Mouse (Mus musculus): Measurements from ENCODE around the gene Smgc. TPM values are rescaled to one million over a fixed set of nuclear protein-coding genes. Genes with fewer than 3 reads are reported as not detected.
"Not testable (repeated sequence)": the region's sequence is repeated elsewhere in the genome, so short reads cannot be mapped to it uniquely, and the experiment has no call there.

Smgc gene
- not detected for polyA plus RNA-seq (2012; fragmentation: generic; extraction: Trizol)

DNA sequence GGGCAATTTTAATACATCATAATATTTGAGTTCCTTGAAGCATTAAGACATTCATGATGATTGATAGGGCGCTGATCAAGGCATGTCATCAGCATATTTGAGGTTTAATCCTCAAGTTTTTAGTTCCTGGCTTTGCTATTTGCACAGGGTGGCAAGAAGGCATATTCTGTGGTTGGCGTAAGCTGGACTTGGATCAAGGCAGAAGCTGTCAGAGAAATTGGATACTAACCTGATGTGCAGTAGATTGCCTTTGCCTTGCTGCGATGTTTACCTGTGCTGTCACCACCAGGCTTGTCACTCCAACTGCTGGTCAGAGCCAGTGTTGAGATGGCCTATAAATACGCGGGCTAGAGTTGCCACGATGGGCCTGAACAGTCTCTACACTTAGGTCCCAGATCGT lies at the start of gene Smgc:
Gene Smgc (plus strand): TSS at position 301 of the 400 bp plus-strand sequence.
- Histone ChIP-seq H3K79me2 (ENCODE audit: control insufficient read depth, insufficient read depth) (no peaks in the 10 kb centered on the region), H3K4me2 (ENCODE audit: low read depth) (no peak within 1 kb of the TSS), H3ac (ENCODE audit: control insufficient read depth, insufficient read length) (no peak within 1 kb of the TSS), H3K4me3 (no peak within 1 kb of the TSS), H3K36me3 (ENCODE audit: control insufficient read depth, insufficient read depth) (no peaks in the 10 kb centered on the region), H3K27me3 (ENCODE audit: control insufficient read depth, insufficient read depth, insufficient read length) (no peaks in the 10 kb centered on the region)
- TF ChIP-seq MYOG (IDR thresholded peaks at IDR 0.05; ENCODE audit: control insufficient read depth in 1 of 3, insufficient read depth in 1 of 3, insufficient read length in 2 of 3, low read depth in 2 of 3) (no peak), USF1 (IDR thresholded peaks at IDR 0.05; ENCODE audit: low read depth) (no peak), CEBPB (IDR thresholded peaks at IDR 0.05; ENCODE audit: insufficient read depth, poor library complexity, severe bottlenecking) (no peak), MAX (IDR thresholded peaks at IDR 0.05; ENCODE audit: low read depth) (no peak)

DNA sequence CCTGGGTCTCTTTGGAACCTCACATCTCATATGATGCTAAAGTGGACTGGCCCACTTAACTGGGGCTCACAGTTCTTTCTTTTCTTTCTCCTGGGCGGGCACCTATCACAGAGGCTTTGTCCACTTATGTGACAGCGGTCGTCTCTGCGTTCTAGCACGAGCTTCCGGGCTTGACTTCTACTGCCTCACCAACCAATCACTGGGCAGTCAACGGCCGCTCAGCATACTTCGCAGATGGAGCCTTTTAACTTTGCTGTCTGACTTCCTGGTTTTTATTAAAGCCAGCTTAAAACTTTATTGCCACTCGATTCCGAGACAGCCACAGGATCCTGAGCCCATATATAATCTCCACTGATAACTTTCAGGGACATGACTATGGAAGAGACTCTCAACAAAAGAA lies 49.7 kb upstream of the Smgc start:
- Histone ChIP-seq H3ac (ENCODE audit: control insufficient read depth, insufficient read length) (no peak overlapping the region), H3K4me2 (ENCODE audit: low read depth) (no peak overlapping the region), H3K4me3 (no peak overlapping the region), H3K79me2 (ENCODE audit: control insufficient read depth, insufficient read depth) (no peaks in the 10 kb centered on the region), H3K27me3 (ENCODE audit: control insufficient read depth, insufficient read depth, insufficient read length) (no peaks in the 10 kb centered on the region), H3K36me3 (ENCODE audit: control insufficient read depth, insufficient read depth) (peaks cover 28% of the 10 kb centered on the region)
- TF ChIP-seq E2F4 (IDR thresholded peaks at IDR 0.05; ENCODE audit: insufficient read depth) (no peak), TCF3 (IDR thresholded peaks at IDR 0.05; ENCODE audit: insufficient read length, low read depth) (no peak), MYOG (IDR thresholded peaks at IDR 0.05; ENCODE audit: control insufficient read depth in 1 of 3, insufficient read depth in 1 of 3, insufficient read length in 2 of 3, low read depth in 2 of 3) (no peak), MYOD1 (IDR thresholded peaks at IDR 0.05; ENCODE audit: control insufficient read depth in 1 of 3, insufficient read length in 2 of 3, low read depth in 2 of 3) (no peak), CEBPB (IDR thresholded peaks at IDR 0.05; ENCODE audit: insufficient read depth, poor library complexity, severe bottlenecking) (no peak), SRF (IDR thresholded peaks at IDR 0.05; ENCODE audit: control insufficient read depth, insufficient read length, low read depth) (no peak), POLR2A (IDR thresholded peaks at IDR 0.05; ENCODE audit: insufficient read length, low read depth) (no peak), REST (IDR thresholded peaks at IDR 0.05; ENCODE audit: insufficient read depth, insufficient read length) (no peak), USF1 (IDR thresholded peaks at IDR 0.05; ENCODE audit: low read depth) (no peak), TCF12 (IDR thresholded peaks at IDR 0.05; ENCODE audit: insufficient read depth, poor library complexity, severe bottlenecking) (no peak), POLR2AphosphoS2 (IDR thresholded peaks at IDR 0.05; ENCODE audit: insufficient read length, low read depth) (no peak), MAX (IDR thresholded peaks at IDR 0.05; ENCODE audit: low read depth) (no peak)

DNA sequence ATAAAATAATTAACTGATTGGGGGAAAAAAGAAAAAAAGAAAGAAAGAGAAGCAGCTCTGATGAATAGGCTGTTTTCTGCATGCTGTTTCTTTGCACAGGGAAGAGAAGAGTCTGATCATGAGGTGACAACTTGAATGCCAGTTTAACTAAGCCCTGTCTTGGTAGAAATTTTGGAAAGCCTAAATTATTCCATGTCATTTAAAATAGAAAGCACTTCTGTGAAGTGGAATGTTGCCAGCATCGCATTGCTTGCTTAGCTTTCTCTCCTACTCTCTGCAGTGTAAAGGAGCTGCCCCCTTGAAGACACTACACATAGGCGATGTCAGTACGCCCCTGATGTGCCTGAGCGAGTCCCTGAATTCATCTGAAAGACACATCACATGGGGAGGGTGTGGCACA lies 31.6 kb upstream of the Smgc start:
- Histone ChIP-seq H3K36me3 (ENCODE audit: control insufficient read depth, insufficient read depth) (peaks cover 27% of the 10 kb centered on the region), H3K4me3 (no peak overlapping the region), H3K27me3 (ENCODE audit: control insufficient read depth, insufficient read depth, insufficient read length) (no peaks in the 10 kb centered on the region), H3K79me2 (ENCODE audit: control insufficient read depth, insufficient read depth) (no peaks in the 10 kb centered on the region), H3K4me2 (ENCODE audit: low read depth) (no peak overlapping the region), H3ac (ENCODE audit: control insufficient read depth, insufficient read length) (no peak overlapping the region)
- TF ChIP-seq TCF3 (IDR thresholded peaks at IDR 0.05; ENCODE audit: insufficient read length, low read depth), result no peak
- TF ChIP-seq CEBPB (IDR thresholded peaks at IDR 0.05; ENCODE audit: insufficient read depth, poor library complexity, severe bottlenecking), result no peak
- no peak for TF ChIP-seq MAX (IDR thresholded peaks at IDR 0.05; ENCODE audit: low read depth)
- TF ChIP-seq POLR2AphosphoS2 (IDR thresholded peaks at IDR 0.05; ENCODE audit: insufficient read length, low read depth), result no peak
- TF ChIP-seq USF1 (IDR thresholded peaks at IDR 0.05; ENCODE audit: low read depth), result no peak
- TF ChIP-seq POLR2A (IDR thresholded peaks at IDR 0.05; ENCODE audit: insufficient read length, low read depth), result no peak
- TF ChIP-seq TCF12 (IDR thresholded peaks at IDR 0.05; ENCODE audit: insufficient read depth, poor library complexity, severe bottlenecking), result no peak

DNA sequence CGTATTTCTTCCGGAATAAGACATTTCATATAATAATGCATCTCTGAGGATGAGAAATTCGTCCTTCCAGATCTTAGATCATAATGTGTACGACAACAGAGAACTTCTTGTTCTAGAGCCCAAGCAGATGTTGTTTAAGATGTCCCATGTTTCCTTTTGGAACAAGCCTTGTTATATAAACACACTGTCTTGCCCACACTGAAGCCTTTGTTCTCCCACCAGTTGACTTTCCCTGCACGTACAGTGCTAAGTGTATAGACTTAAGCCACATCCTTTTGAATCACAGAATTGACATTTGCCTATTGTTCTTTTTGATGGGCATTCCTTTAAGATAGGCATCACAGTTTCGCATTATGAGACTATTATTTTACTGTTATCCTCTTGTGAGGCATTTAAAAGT lies 2.7 kb upstream of the Smgc start:
- no peak for TF ChIP-seq MYOG (IDR thresholded peaks at IDR 0.05; ENCODE audit: control insufficient read depth in 1 of 3, insufficient read depth in 1 of 3, insufficient read length in 2 of 3, low read depth in 2 of 3)
- TF ChIP-seq POLR2AphosphoS2 (IDR thresholded peaks at IDR 0.05; ENCODE audit: insufficient read length, low read depth), result no peak
- TF ChIP-seq USF1 (IDR thresholded peaks at IDR 0.05; ENCODE audit: low read depth), result no peak
- TF ChIP-seq TCF12 (IDR thresholded peaks at IDR 0.05; ENCODE audit: insufficient read depth, poor library complexity, severe bottlenecking), result no peak
- TF ChIP-seq TCF3 (IDR thresholded peaks at IDR 0.05; ENCODE audit: insufficient read length, low read depth), result no peak
- no peak for TF ChIP-seq POLR2A (IDR thresholded peaks at IDR 0.05; ENCODE audit: insufficient read length, low read depth)
- TF ChIP-seq REST (IDR thresholded peaks at IDR 0.05; ENCODE audit: insufficient read depth, insufficient read length), result no peak
- TF ChIP-seq MYOD1 (IDR thresholded peaks at IDR 0.05; ENCODE audit: control insufficient read depth in 1 of 3, insufficient read length in 2 of 3, low read depth in 2 of 3), result no peak
- TF ChIP-seq CEBPB (IDR thresholded peaks at IDR 0.05; ENCODE audit: insufficient read depth, poor library complexity, severe bottlenecking), result no peak
- no peak for TF ChIP-seq MAX (IDR thresholded peaks at IDR 0.05; ENCODE audit: low read depth)
- no peak for TF ChIP-seq SRF (IDR thresholded peaks at IDR 0.05; ENCODE audit: control insufficient read depth, insufficient read length, low read depth)
- no peak for TF ChIP-seq E2F4 (IDR thresholded peaks at IDR 0.05; ENCODE audit: insufficient read depth)
- Histone ChIP-seq H3K79me2 (ENCODE audit: control insufficient read depth, insufficient read depth) (no peaks in the 10 kb centered on the region), H3K27me3 (ENCODE audit: control insufficient read depth, insufficient read depth, insufficient read length) (no peaks in the 10 kb centered on the region), H3K36me3 (ENCODE audit: control insufficient read depth, insufficient read depth) (no peaks in the 10 kb centered on the region), H3K4me3 (no peak overlapping the region), H3ac (ENCODE audit: control insufficient read depth, insufficient read length) (no peak overlapping the region), H3K4me2 (ENCODE audit: low read depth) (no peak overlapping the region)

DNA sequence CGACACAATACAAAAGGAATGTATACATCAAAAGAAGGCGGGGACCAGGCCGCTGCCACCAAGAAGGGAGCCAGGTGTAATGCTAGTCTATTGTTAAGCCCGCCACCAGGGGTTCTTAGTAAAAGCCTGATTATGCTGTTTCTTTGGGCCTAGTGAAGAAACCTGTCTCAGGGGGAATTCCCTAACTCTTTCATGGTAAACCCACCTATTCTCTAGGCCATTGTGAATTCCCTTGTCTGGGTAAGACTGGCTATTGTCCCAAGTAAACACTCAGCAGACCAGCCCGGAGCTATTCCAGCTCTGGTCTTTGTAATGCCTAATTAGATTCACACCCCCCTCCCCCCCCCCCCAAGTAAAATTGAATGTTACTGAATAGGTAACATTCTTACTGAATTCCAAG lies 26.1 kb downstream of the Smgc start:
- not testable (repeated sequence) for H3K36me3 ChIP-seq (ENCODE audit: control insufficient read depth, insufficient read depth); H3K79me2 ChIP-seq (ENCODE audit: control insufficient read depth, insufficient read depth); H3K4me2 ChIP-seq (ENCODE audit: low read depth); H3K27me3 ChIP-seq (ENCODE audit: control insufficient read depth, insufficient read depth, insufficient read length); H3K4me3 ChIP-seq; H3ac ChIP-seq (ENCODE audit: control insufficient read depth, insufficient read length)

All from myocyte (in vitro differentiated cells).